Mouse (Mus musculus) right cerebral cortex, postnatal 25 days (tissue): ENCODE data around the gene Pcbd2.
A peak's percentile ranks its signal among the peaks of the same experiment; 100 is the strongest.
"Not testable (repeated sequence)": the region's sequence is repeated elsewhere in the genome, so short reads cannot be mapped to it uniquely, and the experiment has no call there.

Source experiments
- DNase-seq: peaks from one replicate; pipeline ENCODE4 v3.0.0; 2022

The Pcbd2 gene

DNA sequence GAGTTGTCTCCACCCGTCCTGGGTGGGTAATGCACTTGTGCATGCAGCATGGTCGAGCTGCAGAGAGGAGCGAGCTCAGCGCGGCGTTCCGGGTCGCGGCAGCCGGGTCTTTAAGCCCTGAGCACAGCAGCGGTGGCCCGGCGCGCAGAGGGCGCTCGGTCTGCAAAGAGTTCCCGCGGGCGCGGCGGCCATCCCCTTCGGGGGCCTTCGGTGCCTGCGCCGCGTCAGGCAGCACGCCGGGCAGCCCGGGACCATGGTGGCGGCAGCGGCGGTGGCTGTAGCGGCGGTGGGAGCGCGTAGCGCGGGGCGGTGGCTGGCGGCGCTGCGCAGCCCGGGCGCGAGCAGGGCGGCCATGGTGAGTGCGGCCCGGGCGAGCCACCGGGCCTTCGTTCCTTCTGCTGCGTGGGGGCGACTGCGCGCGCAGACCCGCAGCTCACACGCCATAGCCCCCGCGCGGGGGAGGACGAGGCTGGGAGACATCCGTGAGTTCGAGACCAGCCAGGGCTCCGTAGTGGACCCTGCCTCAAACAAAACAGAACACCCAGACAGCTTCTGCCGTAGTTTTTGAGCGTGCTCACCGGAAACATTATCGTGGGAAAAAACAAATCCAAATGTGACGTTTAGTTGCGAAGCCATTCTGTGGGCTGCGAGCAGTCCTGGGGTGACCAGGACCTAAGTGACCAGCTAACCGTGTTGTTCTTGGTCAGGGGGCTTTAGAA lies at the start of gene Pcbd2:
TSS of gene Pcbd2 (plus strand) at position 249 of the 719 bp plus-strand sequence.
- DNase-seq = peak; percentile 86

DNA sequence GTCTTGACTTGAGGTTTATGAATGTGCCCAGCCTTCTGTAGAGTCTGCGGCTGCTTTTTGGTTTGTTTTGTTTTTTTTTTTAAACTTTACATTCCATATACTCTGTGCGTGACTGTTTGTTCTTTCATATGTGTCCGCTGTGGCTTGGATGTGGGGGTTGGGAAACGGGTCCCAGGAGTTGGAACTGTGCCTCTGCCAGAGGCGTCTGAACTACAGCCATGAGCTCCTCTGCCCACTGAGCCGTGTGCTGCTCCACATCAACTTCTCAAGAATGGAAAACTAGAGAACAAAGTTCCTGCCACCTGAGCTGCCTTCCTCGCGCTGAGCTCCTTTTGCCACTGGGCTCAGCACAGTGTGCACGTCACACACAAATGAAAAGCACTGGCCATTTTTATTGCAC lies 45.0 kb upstream of the Pcbd2 start:
- DNase-seq = no peak

DNA sequence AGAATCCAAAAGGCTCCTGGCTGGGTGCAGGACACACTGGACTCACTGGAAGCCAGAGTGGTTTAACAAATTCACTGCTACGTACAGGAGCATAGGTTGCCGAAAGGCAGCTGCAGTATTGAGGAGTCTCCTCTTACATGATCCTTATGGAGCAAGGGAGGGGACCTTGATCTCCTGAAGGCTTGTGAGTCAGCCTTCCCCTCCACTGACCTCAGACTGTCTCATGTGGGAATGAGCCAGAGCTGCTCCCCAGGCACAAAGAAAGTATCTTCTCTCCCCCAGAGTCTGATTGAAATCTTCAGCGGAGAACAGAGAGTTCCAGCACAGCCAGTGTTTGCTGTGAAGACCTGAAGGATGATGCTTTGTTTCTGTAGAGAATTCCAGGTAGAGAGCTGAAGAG lies 43.6 kb upstream of the Pcbd2 start:
- no peak for DNase-seq

DNA sequence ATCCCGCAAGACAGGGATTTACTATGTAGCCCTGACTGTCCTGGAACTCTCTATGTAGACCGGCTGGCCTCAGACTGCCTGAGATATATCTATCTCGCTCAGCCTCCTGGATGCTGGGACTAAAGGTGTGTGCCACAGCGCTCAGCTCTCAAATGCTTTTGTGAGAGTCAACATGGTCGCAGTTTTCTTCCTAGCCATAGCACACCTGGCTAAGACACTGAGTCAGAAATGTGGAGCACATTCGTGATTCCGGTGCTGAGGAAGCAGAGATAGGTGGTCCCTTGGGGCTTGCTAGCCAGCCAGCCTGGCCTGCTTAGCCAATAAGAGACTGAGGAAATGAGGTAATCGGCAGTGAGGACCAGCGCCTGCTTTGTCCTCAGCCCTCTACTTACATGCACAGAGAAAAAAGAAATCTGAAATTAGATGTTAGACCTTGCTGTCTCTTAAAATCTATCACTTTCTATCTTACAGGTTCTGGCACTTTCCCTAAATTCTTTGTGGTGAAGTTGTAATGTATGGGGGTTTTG lies 41.0 kb upstream of the Pcbd2 start:
- no peak for DNase-seq

DNA sequence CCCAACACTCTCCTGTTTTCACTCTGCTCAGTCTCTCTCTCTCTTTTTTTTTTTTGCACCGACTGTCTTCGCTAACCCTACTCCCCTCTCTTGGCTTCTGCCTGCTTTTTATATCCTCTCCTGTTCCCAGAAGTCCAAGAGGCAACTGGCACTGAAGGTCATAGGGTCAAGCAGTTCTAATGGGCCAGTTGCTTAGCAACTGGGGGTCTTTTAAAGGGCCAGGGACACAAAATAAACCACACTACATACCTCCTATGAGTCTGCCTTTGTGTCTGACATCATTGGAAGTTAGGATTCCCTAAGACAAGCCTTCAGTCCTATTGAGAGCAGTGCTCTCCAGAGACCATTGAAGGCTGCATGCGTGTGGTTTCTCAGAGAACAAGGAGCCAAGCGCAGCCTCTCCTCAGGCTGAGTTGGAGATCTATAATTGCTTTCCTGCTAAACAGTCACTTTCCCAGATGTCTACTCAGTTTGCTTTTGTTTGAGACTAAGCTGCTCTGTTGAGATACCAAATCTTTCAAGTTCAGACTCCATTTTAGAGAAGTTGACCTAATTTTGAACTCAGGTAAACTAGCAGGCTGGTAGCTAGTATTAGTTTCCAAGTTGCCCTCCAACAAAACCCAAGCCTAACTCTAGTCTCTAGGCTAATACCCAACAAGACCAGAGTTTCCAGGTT lies 39.1 kb upstream of the Pcbd2 start:
- no peak for DNase-seq

DNA sequence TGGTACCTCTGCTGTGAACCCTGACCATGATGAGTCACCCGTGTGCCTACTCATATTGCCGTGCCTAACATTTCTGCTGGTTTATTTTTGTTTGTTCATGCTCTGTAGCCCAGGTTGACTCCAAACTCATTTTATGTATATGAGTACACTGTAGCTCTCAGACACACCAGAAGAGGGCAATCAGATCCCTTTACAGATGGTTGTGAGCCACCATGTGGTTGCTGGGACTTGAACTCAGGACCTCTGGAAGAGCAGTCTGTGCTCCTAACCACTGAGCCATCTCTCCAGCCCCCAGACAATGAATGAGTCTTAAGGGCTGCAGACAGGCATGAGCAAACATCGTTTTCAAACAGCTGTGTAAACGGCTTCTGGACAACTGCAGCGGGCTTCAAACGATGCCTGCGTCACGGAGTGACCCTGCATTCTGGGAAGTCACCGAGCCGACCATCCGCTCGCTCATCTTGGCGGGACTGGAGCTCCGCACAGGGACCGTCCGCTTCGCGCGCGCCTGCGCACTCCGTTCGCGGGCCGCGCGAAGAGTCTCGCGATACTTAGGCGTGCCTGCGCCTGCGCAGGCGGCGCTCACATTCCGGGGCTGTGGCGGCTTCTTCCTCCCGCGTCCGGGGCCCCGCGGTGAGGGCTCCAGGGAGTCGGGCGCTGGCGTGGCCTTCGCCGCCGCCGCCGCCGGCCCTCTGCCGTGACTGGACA lies 34.5 kb upstream of the Pcbd2 start, which contains the start of gene B230219D22Rik:
TSS of gene B230219D22Rik (plus strand) at position 590 of the 708 bp plus-strand sequence.
- DNase-seq = peak; percentile 91

DNA sequence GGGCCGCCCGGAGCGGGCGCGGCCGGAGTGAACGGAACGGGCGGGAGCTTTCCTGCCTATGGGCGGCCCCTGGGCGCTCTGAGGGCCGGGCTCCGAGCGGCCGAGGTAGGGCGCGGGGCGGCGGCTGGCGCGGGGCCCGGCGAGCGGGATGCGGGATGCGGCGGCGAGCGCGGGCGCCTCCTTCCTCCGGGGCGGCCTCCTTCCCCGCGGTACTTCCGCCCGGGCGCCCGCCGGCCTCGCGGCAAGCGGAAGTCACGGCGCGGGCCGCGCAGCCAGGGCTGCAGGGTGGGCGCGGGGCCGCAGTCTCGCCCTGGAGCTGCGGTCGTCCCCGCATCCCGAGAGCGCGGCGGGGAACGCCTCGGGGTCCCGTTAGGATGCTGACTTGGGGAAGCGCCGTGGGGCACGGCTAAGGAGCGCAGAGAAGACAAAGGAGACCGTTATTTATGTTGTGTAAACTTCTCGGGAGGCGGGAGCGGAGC lies 33.9 kb upstream of the Pcbd2 start:
- no peak for DNase-seq

DNA sequence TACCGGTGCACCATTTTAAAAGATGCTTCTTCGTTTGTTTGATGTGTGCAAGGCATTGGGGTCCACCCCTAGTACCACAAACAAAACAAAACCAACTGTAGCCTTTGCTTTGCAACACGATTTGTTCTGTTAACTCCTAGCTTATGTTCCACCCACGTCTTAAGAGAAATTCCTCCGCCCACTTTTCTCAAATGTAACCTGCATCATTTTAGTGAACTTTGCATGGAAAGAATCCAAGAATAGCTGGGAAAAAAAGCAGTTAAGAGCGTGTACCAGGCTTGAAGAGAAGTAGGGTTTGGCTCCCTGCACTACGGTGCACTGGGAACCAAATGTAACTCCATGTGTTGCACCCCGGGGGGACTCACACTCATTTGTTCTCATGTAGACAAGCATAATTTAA lies 33.1 kb upstream of the Pcbd2 start:
- no peak for DNase-seq

DNA sequence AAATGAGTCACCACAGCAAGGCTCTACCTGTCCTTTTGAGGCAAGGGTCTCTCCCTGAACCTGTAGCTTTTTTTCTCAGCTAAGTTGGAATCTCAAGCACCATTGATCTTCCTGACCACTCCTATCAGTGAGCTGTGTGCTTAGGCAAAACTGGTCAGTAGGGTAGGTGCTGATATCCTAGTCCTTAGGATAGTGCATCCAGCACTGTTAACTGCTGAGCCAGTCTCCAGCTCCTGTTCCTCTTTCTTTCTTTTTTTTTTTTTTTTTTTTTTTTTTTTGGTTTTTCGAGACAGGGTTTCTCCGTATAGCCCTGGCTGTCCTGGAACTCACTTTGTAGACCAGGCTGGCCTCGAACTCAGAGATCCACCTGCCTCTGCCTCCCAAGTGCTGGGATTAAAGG lies 31.2 kb upstream of the Pcbd2 start:
- DNase-seq = not testable (repeated sequence)

DNA sequence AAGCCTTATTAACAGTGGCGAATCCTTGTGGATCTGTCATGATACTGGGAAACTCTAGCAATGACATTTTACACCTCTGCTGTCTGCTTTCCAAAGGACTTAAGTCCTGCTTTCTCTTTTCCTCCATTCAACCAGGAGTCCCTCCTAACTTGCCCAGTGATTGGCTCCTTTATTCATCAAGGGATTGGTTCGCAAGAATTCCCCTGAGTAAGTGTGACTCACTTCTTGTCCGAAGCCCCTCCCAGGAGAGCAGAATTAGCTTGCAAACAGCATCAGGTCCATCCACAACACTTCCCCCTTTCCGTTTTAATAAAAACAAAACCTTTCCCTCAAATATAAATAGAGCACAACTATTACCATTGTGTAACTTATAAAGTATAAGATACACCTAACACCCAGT lies 22.9 kb upstream of the Pcbd2 start:
- DNase-seq = no peak

DNA sequence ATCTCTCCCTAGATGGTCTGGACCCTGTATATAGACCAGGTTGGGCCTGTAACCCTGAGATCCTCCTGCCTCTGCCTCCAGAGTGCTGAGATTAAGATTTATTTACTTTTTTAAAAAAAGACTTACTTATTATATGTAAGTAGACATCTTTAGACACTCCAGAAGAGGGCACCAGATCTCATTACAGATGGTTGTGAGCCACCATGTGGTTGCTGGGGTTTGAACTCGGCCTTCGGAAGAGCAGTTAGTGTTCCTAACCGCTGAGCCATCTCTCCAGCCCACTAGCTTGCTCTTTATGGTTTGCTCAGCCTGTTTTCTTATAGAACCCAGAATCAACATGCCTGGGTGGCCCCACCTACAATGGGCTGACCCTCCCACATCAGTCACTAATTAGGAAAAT lies 14.3 kb upstream of the Pcbd2 start:
- no peak for DNase-seq

DNA sequence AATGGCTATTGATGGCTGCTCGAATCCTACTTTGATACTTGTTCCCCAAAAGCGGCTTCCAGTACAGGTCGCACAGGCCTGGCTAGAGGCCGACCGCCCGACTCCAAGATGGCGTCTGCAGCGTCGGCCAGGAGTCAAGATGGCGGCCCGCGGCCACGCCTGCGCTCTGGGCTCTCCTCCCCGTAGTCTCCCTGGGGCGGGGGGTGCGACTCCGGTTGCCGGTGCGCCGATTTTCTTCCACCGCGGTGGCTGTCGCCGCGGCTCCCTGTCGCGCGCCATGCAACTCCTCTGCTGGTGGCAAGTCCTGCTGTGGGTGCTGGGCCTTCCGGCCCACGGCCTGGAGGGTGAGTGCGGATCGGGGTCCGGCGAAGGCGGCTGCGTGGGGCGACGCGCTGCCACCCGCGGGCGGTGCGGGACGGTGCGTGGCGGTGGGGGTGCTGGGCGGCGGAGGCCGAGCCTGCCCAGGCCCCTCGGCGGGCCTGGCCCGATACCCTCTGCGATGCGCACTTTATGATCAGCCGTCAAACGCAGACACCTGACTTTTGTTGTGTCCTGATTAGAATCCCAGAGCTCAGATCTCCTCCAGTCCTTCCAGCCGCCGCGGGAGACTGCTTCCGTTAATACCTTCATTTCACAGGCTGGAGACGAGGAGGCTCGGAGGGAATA lies 12.5 kb upstream of the Pcbd2 start, which contains the start of gene Txndc15:
TSS of gene Txndc15 (plus strand) at position 150 of the 666 bp plus-strand sequence.
- peak; percentile 87 for DNase-seq

DNA sequence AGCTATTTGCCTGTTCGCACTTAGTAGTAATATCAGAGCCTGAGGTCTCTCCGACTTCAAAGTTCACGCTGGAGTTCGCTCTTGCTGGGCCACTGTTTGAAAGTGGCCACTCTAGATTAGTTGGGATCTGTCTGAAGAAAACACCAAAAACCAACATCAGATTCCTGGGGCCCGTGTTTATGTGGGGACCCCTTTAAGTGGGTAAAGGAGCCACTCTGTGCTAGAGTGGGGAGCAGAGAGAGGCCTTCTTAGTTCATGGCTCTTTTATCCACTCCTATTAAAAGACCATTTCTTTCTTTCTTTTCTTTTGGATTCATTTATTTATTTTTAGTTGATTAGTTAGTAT lies 12.0 kb upstream of the Pcbd2 start:
- no peak for DNase-seq

DNA sequence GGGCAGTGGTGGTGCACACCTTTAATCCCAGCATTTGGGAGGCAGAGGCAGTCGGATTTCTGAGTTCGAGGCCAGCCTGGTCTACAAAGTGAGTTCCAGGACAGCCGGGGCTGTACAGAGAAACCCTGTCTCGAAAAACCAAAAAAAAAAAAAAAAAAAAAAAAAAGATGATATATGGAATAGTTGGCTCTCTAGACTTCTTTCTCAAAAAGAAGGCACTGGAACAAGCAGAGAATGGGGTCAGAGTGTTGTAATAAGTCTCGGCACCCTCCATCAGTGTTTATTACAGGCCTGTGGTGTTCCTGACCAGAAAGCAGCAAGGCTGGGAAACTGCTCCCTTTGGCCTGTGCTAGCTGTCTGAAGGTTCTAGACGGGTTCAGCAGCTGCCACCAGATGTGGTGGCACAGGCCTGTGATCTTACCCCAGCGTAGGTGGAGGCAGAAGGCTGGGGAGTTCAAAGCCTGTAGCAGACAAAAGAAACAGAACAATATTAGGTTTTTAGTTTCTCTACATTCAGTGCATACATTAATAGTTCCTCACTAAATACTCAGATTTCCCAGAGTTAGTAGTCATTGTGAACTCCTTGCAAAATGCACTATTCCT lies 11.2 kb upstream of the Pcbd2 start:
- DNase-seq = no peak

DNA sequence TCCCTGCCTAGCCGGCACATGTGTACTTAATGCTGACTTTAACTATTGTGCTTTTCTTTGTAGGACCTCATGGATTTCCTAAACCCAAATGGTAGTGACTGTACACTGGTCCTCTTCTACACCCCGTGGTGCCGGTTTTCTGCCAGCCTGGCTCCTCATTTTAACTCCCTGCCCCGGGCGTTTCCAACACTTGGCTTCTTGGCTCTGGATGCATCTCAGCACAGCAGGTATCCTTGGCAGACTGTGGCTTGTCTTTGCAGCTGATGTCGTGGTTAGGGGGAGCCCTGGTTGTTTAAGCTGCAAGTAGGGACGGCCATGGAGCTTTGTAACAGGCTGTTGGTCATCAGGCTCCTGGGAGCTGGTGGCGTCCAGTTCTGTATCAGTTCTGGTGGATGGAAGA lies 5.7 kb upstream of the Pcbd2 start:
- no peak for DNase-seq

DNA sequence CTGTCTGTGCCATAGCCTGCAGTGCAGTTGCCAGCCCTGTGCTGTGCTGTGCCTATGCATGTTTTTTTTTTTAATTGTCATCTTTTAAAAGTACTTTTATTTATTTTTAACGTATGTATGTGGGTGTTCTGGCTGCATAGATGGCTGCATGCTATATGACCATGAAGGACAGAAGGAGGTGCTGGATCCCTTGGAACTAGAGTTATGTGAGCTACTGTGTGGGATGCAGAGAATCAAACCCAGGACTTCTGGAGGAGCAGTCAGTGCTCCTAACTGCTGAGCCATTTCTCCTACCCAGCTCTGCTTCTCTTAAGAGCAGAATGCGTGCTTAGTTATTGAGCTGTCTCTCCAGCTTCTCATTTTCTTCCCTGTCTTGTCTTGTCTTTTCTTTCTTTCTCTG lies 5.2 kb upstream of the Pcbd2 start:
- no peak for DNase-seq

DNA sequence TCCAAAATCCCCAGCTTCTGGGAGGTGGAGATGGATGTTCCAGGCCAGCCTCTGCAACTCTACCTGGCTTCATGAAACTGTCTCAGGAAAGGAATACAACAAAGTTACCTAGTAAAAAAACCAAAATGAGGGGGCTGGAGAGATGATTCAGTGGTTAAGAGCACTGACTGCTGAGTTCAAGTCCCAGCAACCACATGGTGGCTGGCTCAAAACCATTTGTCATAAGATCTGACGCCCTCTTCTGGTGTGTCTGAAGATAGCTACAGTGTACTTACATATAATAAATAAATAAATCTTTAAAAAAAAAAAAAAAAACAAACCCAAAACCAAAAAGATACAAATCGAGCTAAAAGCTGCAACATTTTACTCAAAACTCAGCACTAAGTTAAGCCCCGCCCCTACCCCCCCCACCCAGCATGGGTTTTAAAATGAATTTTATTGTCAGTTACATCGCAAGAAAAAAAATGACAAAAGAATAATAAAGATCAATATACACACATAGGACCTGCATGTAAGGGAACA lies 509 bp upstream of the Pcbd2 start:
- no peak for DNase-seq

DNA sequence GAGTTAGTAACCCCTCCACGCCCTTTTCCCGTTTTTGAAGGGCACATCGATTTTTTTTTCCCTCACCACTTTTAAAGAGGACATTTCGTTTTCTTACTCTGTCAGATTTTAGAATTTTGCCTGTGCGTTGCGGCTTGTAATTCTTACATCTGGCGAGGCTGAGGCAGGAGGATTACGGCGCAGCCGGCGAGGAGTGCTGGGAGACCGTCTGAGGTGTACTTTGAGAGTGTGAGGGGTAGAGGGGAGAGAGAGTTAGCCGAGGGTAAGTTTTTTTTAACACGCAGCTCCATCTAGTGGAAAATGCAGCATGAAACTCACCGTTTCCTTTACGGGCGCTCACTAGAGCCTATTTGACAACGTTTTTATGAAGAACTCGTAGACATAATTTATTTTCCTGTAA lies 671 bp downstream of the Pcbd2 start:
- peak; percentile 50 for DNase-seq

DNA sequence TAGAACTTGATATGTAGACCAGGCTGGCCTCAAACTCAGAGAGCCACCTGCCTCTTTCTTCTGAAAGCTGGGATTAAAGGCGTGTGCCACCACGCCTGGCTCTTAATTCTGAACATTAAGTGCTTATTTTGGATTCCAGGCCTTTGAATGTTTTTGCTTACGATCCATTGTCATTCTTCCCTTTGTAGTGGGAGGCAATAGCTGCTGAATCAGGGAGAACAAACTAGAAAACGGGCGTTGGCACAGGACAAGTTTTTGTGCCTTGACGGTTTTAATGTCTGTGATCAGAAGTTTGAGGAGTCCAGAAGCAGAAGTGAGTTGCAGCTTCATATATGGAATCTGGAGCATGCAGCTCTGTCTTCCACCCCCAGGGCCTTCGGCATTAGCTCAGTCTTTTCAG lies 3.5 kb downstream of the Pcbd2 start:
- DNase-seq = no peak

DNA sequence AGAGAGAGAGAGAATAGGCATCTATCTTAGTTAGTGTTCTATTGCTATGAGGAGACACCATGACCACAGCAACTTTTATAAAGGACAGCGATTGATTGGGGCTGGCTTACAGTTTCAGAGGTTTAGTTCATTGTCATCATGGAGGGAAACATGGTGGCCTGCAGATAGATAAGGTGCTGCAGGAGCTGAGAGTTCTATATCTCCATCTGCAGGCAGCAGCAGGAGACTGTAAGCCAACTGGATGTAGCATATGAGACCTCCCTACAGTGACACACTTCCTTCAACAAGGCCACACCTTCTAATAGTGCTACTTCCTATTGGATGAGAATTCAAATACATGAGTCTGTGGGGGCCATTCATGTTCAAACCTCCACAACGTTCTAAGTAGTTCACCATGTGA lies 5.0 kb downstream of the Pcbd2 start:
- no peak for DNase-seq

DNA sequence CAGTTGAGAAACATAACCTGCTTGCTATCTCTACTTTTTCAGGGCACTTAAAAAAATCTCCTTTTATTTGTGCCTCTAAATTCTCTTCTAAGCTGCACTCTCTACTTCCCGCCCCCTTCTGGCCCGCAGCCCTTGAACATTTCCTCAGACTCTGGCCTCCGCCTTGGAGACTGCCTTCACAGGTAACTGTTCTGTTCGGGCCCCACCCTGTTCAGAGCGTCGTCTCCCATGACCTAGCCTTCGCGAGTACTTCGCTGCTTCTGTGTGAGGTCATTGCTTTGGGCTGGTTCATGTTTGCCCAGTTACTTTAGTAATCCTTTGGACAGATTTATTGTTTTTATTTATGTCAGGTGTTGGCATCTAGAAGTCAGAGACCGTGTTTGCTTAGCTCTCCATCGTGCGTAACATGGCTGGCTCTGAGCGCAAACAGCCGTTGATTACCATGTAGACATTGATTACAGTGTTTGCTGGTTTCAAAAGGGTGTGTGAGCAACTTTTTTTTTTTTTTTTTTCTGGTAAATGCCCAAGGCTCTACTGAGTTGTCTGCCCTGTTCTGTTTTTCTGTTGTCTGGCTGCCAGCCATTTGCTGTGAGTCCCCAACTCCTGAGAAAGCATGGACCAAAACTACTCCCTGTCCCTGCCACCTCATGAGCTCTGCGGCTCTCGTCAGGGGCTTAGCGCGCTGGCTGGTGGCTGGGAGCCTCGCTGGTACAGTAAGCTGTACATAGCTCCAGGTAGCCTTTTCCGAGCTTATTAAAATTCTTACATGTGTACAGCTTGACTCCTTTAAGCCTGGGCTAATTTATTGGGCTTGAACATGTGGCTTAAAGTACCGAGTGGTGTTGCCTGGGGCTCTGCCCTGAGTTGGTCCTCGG lies 6.7 kb downstream of the Pcbd2 start:
- no peak for DNase-seq
